Mouse (Mus musculus) layer of hippocampus, postnatal 25 days (tissue): ENCODE results near the gene March7. TPM values are rescaled to one million over a fixed set of nuclear protein-coding genes. Genes with fewer than 3 reads are reported as not detected.
A peak's percentile ranks its signal among the peaks of the same experiment; 100 is the strongest.

Experiments used
- DNase-seq, 2 experiments: peaks; one replicate each; pipeline ENCODE4 v3.0.0; 2022; ENCODE audit warnings: mixed read lengths in 2 of 2, low spot score in 1 of 2; ENCODE audit errors: extremely low spot score in 1 of 2
- total RNA-seq, 2 experiments: library from RNA; stranded (reverse); gene quantifications; 2 replicates each; pipeline ENCODE4 v1.2.3; 2021

The March7 gene
- total RNA-seq, 2 experiments from 2014 or later, result 58.5 to 63.0 TPM

- DNase-seq, result peak; percentile 42 to 53
Observed at GRCm38 (mm10) chr2:60283751-60284466, 74.2 kb downstream of the March7 start.

- no peak for DNase-seq
Observed at GRCm38 (mm10) chr2:60284467-60284821, 74.8 kb downstream of the March7 start, which contains the start of gene Cd302. Cd302 (minus strand) TSS chr2:60284488.

GRCm38 (mm10) chr2:60285107-60285617 lies 75.5 kb downstream of the March7 start:
- DNase-seq, result no peak

GRCm38 (mm10) chr2:60288606-60289005 lies 78.9 kb downstream of the March7 start:
- no peak for DNase-seq

- DNase-seq, result no peak
Observed at GRCm38 (mm10) chr2:60289451-60289850, 79.8 kb downstream of the March7 start.

GRCm38 (mm10) chr2:60291381-60291780 lies 81.7 kb downstream of the March7 start:
- no peak for DNase-seq

- no peak for DNase-seq
Observed at GRCm38 (mm10) chr2:60298266-60298665, 88.6 kb downstream of the March7 start.

GRCm38 (mm10) chr2:60299323-60299722 lies 89.6 kb downstream of the March7 start:
- no peak for DNase-seq

Other genes with a start within 250 kb of the March7 start
- gene Baz2b, start within 50 bp of the March7 start, total RNA-seq, result 10 to 100 TPM; 45.1 to 57.9 TPM
- 10 to 100 TPM; 12.3 to 15.3 TPM for gene Cd302, start 74.6 kb downstream of the March7 start, total RNA-seq
- 1 to 10 TPM; 1.1 to 1.2 TPM for gene Ly75, start 173.4 kb downstream of the March7 start, total RNA-seq